Comparison of ENCODE assay signal across 7 mouse cellular contexts in genomic region chr16:92697737-92698611, GRCm38 (mm10).
DNase-seq lines count a peak whose midpoint lies in the region; ATAC-seq lines count a peak whose summit lies in the region.

No protein-coding gene starts in this region.

- peak; percentile 34; the same call in 1 of the 2 replicates for ATAC-seq in heart, embryonic 12.5 days (ENCODE audit: insufficient number of reproducible peaks, low FRiP score)
- 0 out of 2 replicates have a peak, but pooled peaks have one; percentile 9 for ATAC-seq in limb, embryonic 13.5 days (ENCODE audit: low FRiP score, low read depth)
- peak; percentile 48 for ATAC-seq in midbrain, embryonic 15.5 days (replicated peaks)

- no peak overlapping the region for H3K27ac ChIP-seq in heart, embryonic 12.5 days (ENCODE audit: poor library complexity, severe bottlenecking)
- peak overlapping the region; percentile 65; the same call in 1 of the 2 replicates for H3K27ac ChIP-seq in limb, embryonic 13.5 days
- no peak overlapping the region for H3K27ac ChIP-seq in midbrain, embryonic 15.5 days

- peaks cover 45% of the 10 kb centered on the region for H3K27me3 ChIP-seq in heart, embryonic 12.5 days (replicated peaks)
- peaks cover 55% of the 10 kb centered on the region for H3K27me3 ChIP-seq in limb, embryonic 13.5 days
- peaks cover 72% of the 10 kb centered on the region for H3K27me3 ChIP-seq in midbrain, embryonic 15.5 days (replicated peaks)

- peaks cover 27% of the 10 kb centered on the region for H3K4me1 ChIP-seq in heart, embryonic 12.5 days (replicated peaks)
- peaks cover 51% of the 10 kb centered on the region for H3K4me1 ChIP-seq in limb, embryonic 13.5 days
- peaks cover 41% of the 10 kb centered on the region for H3K4me1 ChIP-seq in midbrain, embryonic 15.5 days

- peak overlapping the region; percentile 97 for H3K4me2 ChIP-seq in heart, embryonic 12.5 days
- peak overlapping the region; percentile 98 for H3K4me2 ChIP-seq in limb, embryonic 13.5 days (replicated peaks)
- peak overlapping the region; percentile 82 for H3K4me2 ChIP-seq in midbrain, embryonic 15.5 days

- H3K4me3 ChIP-seq in heart, embryonic 12.5 days, result peak overlapping the region; percentile 56
- peak overlapping the region; percentile 59 for H3K4me3 ChIP-seq in limb, embryonic 13.5 days
- peak overlapping the region; percentile 47 for H3K4me3 ChIP-seq in midbrain, embryonic 15.5 days

- under 1% methylated on average over 48 of the region's 48 CpGs for WGBS in heart, embryonic 12.5 days
- under 1% methylated on average over 48 of the region's 48 CpGs for WGBS in limb, embryonic 13.5 days
- WGBS in midbrain, embryonic 15.5 days, result under 1% methylated on average over 48 of the region's 48 CpGs

- no peaks in the 10 kb centered on the region for H3K9me3 ChIP-seq in heart, embryonic 12.5 days (replicated peaks)
- H3K9me3 ChIP-seq in limb, embryonic 13.5 days, result no peaks in the 10 kb centered on the region
- H3K9me3 ChIP-seq in midbrain, embryonic 15.5 days, result no peaks in the 10 kb centered on the region

- DNase-seq in 3134 (ENCODE audit: extremely low read depth, insufficient read length, low spot score), result peak; percentile 80
- peak; percentile 76 for DNase-seq in CD4-positive helper T cell, adult 2 months (ENCODE audit: low read depth, low spot score)
- peak; percentile 67 for DNase-seq in embryo, embryonic 11 days
- DNase-seq in thymus, postnatal 14 days, result peak; percentile 69

- H3K36me3 ChIP-seq in heart, embryonic 12.5 days, result no peaks in the 10 kb centered on the region
- H3K36me3 ChIP-seq in limb, embryonic 13.5 days, result no peaks in the 10 kb centered on the region
- H3K36me3 ChIP-seq in midbrain, embryonic 15.5 days (replicated peaks), result no peaks in the 10 kb centered on the region

- peak overlapping the region; percentile 68 for H3K9ac ChIP-seq in heart, embryonic 12.5 days
- H3K9ac ChIP-seq in limb, embryonic 13.5 days, result peak overlapping the region; percentile 74
- H3K9ac ChIP-seq in midbrain, embryonic 15.5 days, result peak overlapping the region; percentile 32; the same call in 1 of the 2 replicates
